Mouse (Mus musculus): Measurements from ENCODE around the gene Msrb1. TPM values are rescaled to one million over a fixed set of nuclear protein-coding genes. Genes with fewer than 3 reads are reported as not detected.

Gene Msrb1
- polyA plus RNA-seq, 1 experiment from 2014 or later = 22.6 TPM

Other genes starting within 250 kb of the Msrb1 start
- 24.2 and 25.0 TPM in 2 replicates for gene Caskin1, start 248.0 kb upstream of the Msrb1 start, polyA plus RNA-seq (2016; fragmentation: Nextera tagmentation; extraction: Ambion mirVana)
- gene Traf7, start 208.7 kb upstream of the Msrb1 start, polyA plus RNA-seq (2016; fragmentation: Nextera tagmentation; extraction: Ambion mirVana) = 86.5 and 87.0 TPM in 2 replicates
- 2.1 and 2.8 TPM in 2 replicates for gene Rab26, start 202.4 kb upstream of the Msrb1 start, polyA plus RNA-seq (2016; fragmentation: Nextera tagmentation; extraction: Ambion mirVana)
- gene Pkd1, start 186.8 kb upstream of the Msrb1 start, polyA plus RNA-seq (2016; fragmentation: Nextera tagmentation; extraction: Ambion mirVana) = 20.5 and 25.5 TPM in 2 replicates
- gene Tsc2, start 104.0 kb upstream of the Msrb1 start, polyA plus RNA-seq (2016; fragmentation: Nextera tagmentation; extraction: Ambion mirVana) = 85.5 and 86.2 TPM in 2 replicates
- gene Nthl1, start 104.0 kb upstream of the Msrb1 start, polyA plus RNA-seq (2016; fragmentation: Nextera tagmentation; extraction: Ambion mirVana) = 14.4 and 15.7 TPM in 2 replicates
- 39.2 and 39.6 TPM in 2 replicates for gene Slc9a3r2, start 86.3 kb upstream of the Msrb1 start, polyA plus RNA-seq (2016; fragmentation: Nextera tagmentation; extraction: Ambion mirVana)
- not detected in 2 replicates for gene Npw, start 78.2 kb upstream of the Msrb1 start, polyA plus RNA-seq (2016; fragmentation: Nextera tagmentation; extraction: Ambion mirVana)
- gene Zfp598, start 67.0 kb upstream of the Msrb1 start, polyA plus RNA-seq (2016; fragmentation: Nextera tagmentation; extraction: Ambion mirVana) = 23.0 and 25.2 TPM in 2 replicates
- gene Syngr3, start 46.7 kb upstream of the Msrb1 start, polyA plus RNA-seq (2016; fragmentation: Nextera tagmentation; extraction: Ambion mirVana) = 30.6 and 32.1 TPM in 2 replicates
- gene Gfer, start 40.5 kb upstream of the Msrb1 start, polyA plus RNA-seq (2016; fragmentation: Nextera tagmentation; extraction: Ambion mirVana) = 42.2 and 42.4 TPM in 2 replicates
- gene Noxo1, start 40.4 kb upstream of the Msrb1 start, polyA plus RNA-seq (2016; fragmentation: Nextera tagmentation; extraction: Ambion mirVana) = 3.6 and 4.8 TPM in 2 replicates
- 76.9 and 79.7 TPM in 2 replicates for gene Tbl3, start 29.0 kb upstream of the Msrb1 start, polyA plus RNA-seq (2016; fragmentation: Nextera tagmentation; extraction: Ambion mirVana)
- gene Rnf151, start 18.6 kb upstream of the Msrb1 start, polyA plus RNA-seq (2016; fragmentation: Nextera tagmentation; extraction: Ambion mirVana) = 0.18 and 0.35 TPM in 2 replicates
- 795 and 841 TPM in 2 replicates for gene Rps2, start 18.5 kb upstream of the Msrb1 start, polyA plus RNA-seq (2016; fragmentation: Nextera tagmentation; extraction: Ambion mirVana)
- 199 and 214 TPM in 2 replicates for gene Ndufb10, start 12.2 kb upstream of the Msrb1 start, polyA plus RNA-seq (2016; fragmentation: Nextera tagmentation; extraction: Ambion mirVana)
- not detected in 2 replicates for gene Rpl3l, start 8.8 kb upstream of the Msrb1 start, polyA plus RNA-seq (2016; fragmentation: Nextera tagmentation; extraction: Ambion mirVana)
- gene Hs3st6, start 16.3 kb downstream of the Msrb1 start, polyA plus RNA-seq (2016; fragmentation: Nextera tagmentation; extraction: Ambion mirVana) = 2.5 and 4.8 TPM in 2 replicates
- not detected in 2 replicates for gene Meiob, start 67.6 kb downstream of the Msrb1 start, polyA plus RNA-seq (2016; fragmentation: Nextera tagmentation; extraction: Ambion mirVana)
- gene Hagh, start 103.5 kb downstream of the Msrb1 start, polyA plus RNA-seq (2016; fragmentation: Nextera tagmentation; extraction: Ambion mirVana) = 32.3 and 32.4 TPM in 2 replicates
- gene Fahd1, start 113.7 kb downstream of the Msrb1 start, polyA plus RNA-seq (2016; fragmentation: Nextera tagmentation; extraction: Ambion mirVana) = 18.6 and 20.9 TPM in 2 replicates
- 0.23 and 0.36 TPM in 2 replicates for gene Igfals, start 129.4 kb downstream of the Msrb1 start, polyA plus RNA-seq (2016; fragmentation: Nextera tagmentation; extraction: Ambion mirVana)
- gene Nubp2, start 149.7 kb downstream of the Msrb1 start, polyA plus RNA-seq (2016; fragmentation: Nextera tagmentation; extraction: Ambion mirVana) = 62.3 and 63.5 TPM in 2 replicates
- 51.5 and 54.8 TPM in 2 replicates for gene Spsb3, start 150.0 kb downstream of the Msrb1 start, polyA plus RNA-seq (2016; fragmentation: Nextera tagmentation; extraction: Ambion mirVana)
- gene Eme2, start 158.4 kb downstream of the Msrb1 start, polyA plus RNA-seq (2016; fragmentation: Nextera tagmentation; extraction: Ambion mirVana) = 39.3 and 45.5 TPM in 2 replicates
- 85.1 and 86.7 TPM in 2 replicates for gene Mrps34, start 158.5 kb downstream of the Msrb1 start, polyA plus RNA-seq (2016; fragmentation: Nextera tagmentation; extraction: Ambion mirVana)
- gene Nme3, start 159.9 kb downstream of the Msrb1 start, polyA plus RNA-seq (2016; fragmentation: Nextera tagmentation; extraction: Ambion mirVana) = 49.8 and 50.4 TPM in 2 replicates
- 84.7 and 86.0 TPM in 2 replicates for gene Mapk8ip3, start 200.3 kb downstream of the Msrb1 start, polyA plus RNA-seq (2016; fragmentation: Nextera tagmentation; extraction: Ambion mirVana)
- gene Jpt2, start 224.0 kb downstream of the Msrb1 start, polyA plus RNA-seq (2016; fragmentation: Nextera tagmentation; extraction: Ambion mirVana) = 210 and 212 TPM in 2 replicates

Data from hindbrain, embryonic 12.5 days (tissue).